Mouse (Mus musculus): Measurements from ENCODE around the gene Olfr1107.

The Olfr1107 gene

GRCm38 (mm10) chr2:87075717-87076116, at the start of gene Olfr1107:
Olfr1107 (minus strand) TSS chr2:87075817.
- no peak for DNase-seq (ENCODE audit: extremely low read depth, low read depth)

GRCm38 (mm10) chr2:87114467-87114866, 38.9 kb upstream of the Olfr1107 start, which contains the start of gene Olfr259:
Olfr259 (minus strand) TSS chr2:87114567.
- no peak for DNase-seq (ENCODE audit: extremely low read depth, low read depth)

- no peak for DNase-seq (ENCODE audit: extremely low read depth, low read depth)
Observed at GRCm38 (mm10) chr2:87095908-87096307, 20.3 kb upstream of the Olfr1107 start, which contains the start of gene Olfr1109. Olfr1109 (minus strand) TSS chr2:87096008.

GRCm38 (mm10) chr2:87052173-87052572, 23.4 kb downstream of the Olfr1107 start, which contains the start of gene Olfr1106:
Olfr1106 (minus strand) TSS chr2:87052273.
- DNase-seq (ENCODE audit: extremely low read depth, low read depth): no peak

- DNase-seq (ENCODE audit: extremely low read depth, low read depth): no peak
Observed at GRCm38 (mm10) chr2:87036431-87036830, 39.2 kb downstream of the Olfr1107 start, which contains the start of gene Olfr1105. Olfr1105 (minus strand) TSS chr2:87036531.

GRCm38 (mm10) chr2:87026980-87027379, 48.6 kb downstream of the Olfr1107 start, which contains the start of gene Olfr1104:
Olfr1104 (minus strand) TSS chr2:87027080.
- DNase-seq (ENCODE audit: extremely low read depth, low read depth): no peak
